Mouse (Mus musculus) MEL (cell line): Measurements from ENCODE around the gene Exoc4. TPM values are rescaled to one million over a fixed set of nuclear protein-coding genes. Genes with fewer than 3 reads are reported as not detected.

Experiments used
- DNase-seq: peaks from one replicate; pipeline ENCODE4 v3.0.0; 2011; ENCODE audit warnings: low read depth, low spot score
- H3K27ac ChIP-seq: 2 replicates; pipeline ENCODE4 v1.5.1; 2012; ENCODE audit warnings: low read depth, mild to moderate bottlenecking, control low read depth, low read length, moderate library complexity; ENCODE audit not compliant: control insufficient read depth
- H3K27me3 ChIP-seq, 2 experiments: fragments of 150-350 bp in 1 of 2; sonication (generic) in 1 of 2; 2 replicates each; pipeline ENCODE4 v1.6.1; 2012; ENCODE audit warnings: low read length in 2 of 2, mild to moderate bottlenecking in 2 of 2, improper control_type of control experiment in 1 of 2, moderate library complexity in 1 of 2; ENCODE audit not compliant: insufficient read depth in 2 of 2, control insufficient read depth in 1 of 2
- H3K36me3 ChIP-seq, 2 experiments: 2 replicates each; pipeline ENCODE4 v1.6.1; 2012 to 2014; ENCODE audit warnings: low read length in 2 of 2, improper control_type of control experiment in 1 of 2, inconsistent platforms in 1 of 2, mild to moderate bottlenecking in 1 of 2; ENCODE audit not compliant: insufficient read depth in 2 of 2, control insufficient read depth in 1 of 2
- H3K4me1 ChIP-seq, 2 experiments: fragments of 150-350 bp in 1 of 2; sonication (generic) in 1 of 2; 2 replicates each; pipeline ENCODE4 v1.6.1; 2012; ENCODE audit warnings: low read length in 2 of 2, improper control_type of control experiment in 1 of 2, mild to moderate bottlenecking in 1 of 2; ENCODE audit not compliant: insufficient read depth in 2 of 2, control insufficient read depth in 1 of 2
- H3K4me3 ChIP-seq, 2 experiments: fragments of 150-350 bp in 1 of 2; sonication (generic) in 1 of 2; 2 replicates each; pipeline ENCODE4 v1.5.1; 2012; ENCODE audit warnings: low read depth in 2 of 2, low read length in 2 of 2, mild to moderate bottlenecking in 2 of 2, moderate library complexity in 2 of 2, control low read depth in 1 of 2, improper control_type of control experiment in 1 of 2; ENCODE audit not compliant: control insufficient read depth in 1 of 2, insufficient read depth in 1 of 2
- H3K79me2 ChIP-seq: 2 replicates; pipeline ENCODE4 v1.6.1; 2012; ENCODE audit warnings: mild to moderate bottlenecking, low read length, moderate library complexity; ENCODE audit not compliant: control insufficient read depth, poor library complexity, insufficient read depth
- H3K9ac ChIP-seq: 2 replicates; pipeline ENCODE4 v1.6.1; 2012; ENCODE audit warnings: low read depth, mild to moderate bottlenecking, control low read depth, low read length, moderate library complexity; ENCODE audit not compliant: control insufficient read depth, poor library complexity, severe bottlenecking
- H3K9me3 ChIP-seq: fragments of 150-350 bp; sonication (generic); replicated peaks from 2 replicates; pipeline ENCODE4 v1.6.1; 2012; ENCODE audit warnings: mild to moderate bottlenecking, low read length, improper control_type of control experiment, moderate library complexity; ENCODE audit not compliant: insufficient read depth
- BHLHE40 ChIP-seq: IDR thresholded peaks from 2 replicates; pipeline ENCODE4 v1.6.1; 2012; ENCODE audit warnings: low read depth, mild to moderate bottlenecking, inconsistent platforms, low read length, improper control_type of control experiment, borderline replicate concordance
- E2F4 ChIP-seq: IDR thresholded peaks from 2 replicates; pipeline ENCODE4 v1.6.1; 2011; ENCODE audit warnings: low read depth, low read length, improper control_type of control experiment, borderline replicate concordance
- ELF1 ChIP-seq: IDR thresholded peaks from 2 replicates; pipeline ENCODE4 v1.6.1; 2014; ENCODE audit warnings: low read depth, mild to moderate bottlenecking, inconsistent platforms, low read length, improper control_type of control experiment, moderate library complexity
- EP300 ChIP-seq, 2 experiments: IDR thresholded peaks; 2 replicates each; pipeline ENCODE4 v1.6.1; 2011; ENCODE audit warnings: improper control_type of control experiment in 2 of 2, low read length in 2 of 2, low read depth in 1 of 2, mild to moderate bottlenecking in 1 of 2
- GATA1 ChIP-seq: IDR thresholded peaks from 2 replicates; pipeline ENCODE4 v1.6.1; 2011; ENCODE audit warnings: low read depth, low read length, improper control_type of control experiment
- HCFC1 ChIP-seq: IDR thresholded peaks from 2 replicates; pipeline ENCODE4 v1.6.1; 2012; ENCODE audit warnings: low read depth, mild to moderate bottlenecking, inconsistent platforms, low read length, improper control_type of control experiment, moderate library complexity
- JUND ChIP-seq: IDR thresholded peaks from 2 replicates; pipeline ENCODE4 v1.6.1; 2011; ENCODE audit warnings: low read depth, mild to moderate bottlenecking, improper control_type of control experiment, low read length
- MAZ ChIP-seq: IDR thresholded peaks from 2 replicates; pipeline ENCODE4 v1.6.1; 2012; ENCODE audit warnings: low read depth, mild to moderate bottlenecking, inconsistent platforms, low read length, improper control_type of control experiment
- MEF2A ChIP-seq: IDR thresholded peaks from 2 replicates; pipeline ENCODE4 v1.6.1; 2014; ENCODE audit warnings: low read depth, mild to moderate bottlenecking, inconsistent platforms, low read length, improper control_type of control experiment; ENCODE audit not compliant: poor library complexity, insufficient replicate concordance, severe bottlenecking; ENCODE audit errors: extremely low read depth
- MYB ChIP-seq: IDR thresholded peaks from 2 replicates; pipeline ENCODE4 v1.6.1; 2011; ENCODE audit warnings: mild to moderate bottlenecking, low read depth, low read length, improper control_type of control experiment
- POLR2AphosphoS5 ChIP-seq: IDR thresholded peaks from 2 replicates; pipeline ENCODE4 v1.6.1; 2012; ENCODE audit warnings: low read depth, borderline replicate concordance, mild to moderate bottlenecking, inconsistent platforms, low read length, moderate library complexity, mixed read lengths
- RAD21 ChIP-seq: IDR thresholded peaks from 2 replicates; pipeline ENCODE4 v1.6.1; 2011; ENCODE audit warnings: mild to moderate bottlenecking, low read depth, low read length, improper control_type of control experiment
- SMC3 ChIP-seq: IDR thresholded peaks from 2 replicates; pipeline ENCODE4 v1.6.1; 2011; ENCODE audit warnings: low read depth, low read length, improper control_type of control experiment
- USF1 ChIP-seq: IDR thresholded peaks from 2 replicates; pipeline ENCODE4 v1.6.1; 2014; ENCODE audit warnings: low read depth, mild to moderate bottlenecking, inconsistent platforms, low read length, improper control_type of control experiment, moderate library complexity
- ZC3H11A ChIP-seq: IDR thresholded peaks from 2 replicates; pipeline ENCODE4 v1.6.1; 2012; ENCODE audit warnings: low read depth, mild to moderate bottlenecking, inconsistent platforms, low read length, improper control_type of control experiment
- ZKSCAN1 ChIP-seq: IDR thresholded peaks from 2 replicates; pipeline ENCODE4 v1.6.1; 2012; ENCODE audit warnings: low read depth, mild to moderate bottlenecking, inconsistent platforms, low read length, improper control_type of control experiment, moderate library complexity
- ZMIZ1 ChIP-seq: IDR thresholded peaks from 2 replicates; pipeline ENCODE4 v1.6.1; 2012; ENCODE audit warnings: low read depth, mild to moderate bottlenecking, inconsistent platforms, low read length, improper control_type of control experiment, moderate library complexity
- polyA plus RNA-seq, 2 experiments: library from polyadenylated mRNA; stranded (reverse) in 1 of 2; unstranded in 1 of 2; fragments of >175 nt in 1 of 2; fragments of >200 nt in 1 of 2; gene quantifications; 2 replicates each; pipeline versions ENCODE4 v1.2.1 to v1.2.4; 2012; ENCODE audit warnings: low replicate concordance in 2 of 2, low read depth in 1 of 2; ENCODE audit not compliant: insufficient read length in 2 of 2, insufficient read depth in 1 of 2, missing spikeins in 1 of 2
- total RNA-seq: library from RNA; depleted of rRNA; stranded (reverse); fragments of 300-350 nt; gene quantifications from 2 replicates; pipeline ENCODE4 v1.2.3, GENCODE M21; 2012

Exoc4 gene
- total and polyA plus RNA-seq, 3 experiments = 16.4 to 22.6 TPM; not detected in 1

GRCm38 (mm10) chr6:33380517-33380916 lies 131.6 kb downstream of the Exoc4 start:
- no peak overlapping the region for H3K27ac ChIP-seq
- H3K4me3 ChIP-seq = no peak overlapping the region
- no peaks in the 10 kb centered on the region for H3K4me1 ChIP-seq
- no peaks in the 10 kb centered on the region for H3K79me2 ChIP-seq
- no peak overlapping the region for H3K9ac ChIP-seq
- H3K27me3 ChIP-seq = no peaks in the 10 kb centered on the region
- DNase-seq = no peak
- H3K36me3 ChIP-seq = no peaks in the 10 kb centered on the region
- no peaks in the 10 kb centered on the region for H3K9me3 ChIP-seq
- TF ChIP-seq ZMIZ1 = no peak
- no peak for TF ChIP-seq ZKSCAN1
- no peak for TF ChIP-seq MAZ
- no peak for TF ChIP-seq ELF1
- TF ChIP-seq GATA1 = no peak
- TF ChIP-seq SMC3 = no peak
- TF ChIP-seq BHLHE40 = no peak

- DNase-seq = no peak
- Histone ChIP-seq H3K9ac (no peak overlapping the region), H3K4me1 (no peaks in the 10 kb centered on the region), H3K27me3 (no peaks in the 10 kb centered on the region), H3K4me3 (no peak overlapping the region), H3K36me3 (no peaks in the 10 kb centered on the region), H3K9me3 (no peaks in the 10 kb centered on the region), H3K27ac (no peak overlapping the region), H3K79me2 (no peaks in the 10 kb centered on the region)
- TF ChIP-seq RAD21 = no peak
- no peak for TF ChIP-seq ELF1
- TF ChIP-seq USF1 = no peak
- no peak for TF ChIP-seq MEF2A
- no peak for TF ChIP-seq EP300 (IDR thresholded peaks at IDR 0.05; ENCODE audit: low read depth in 1 of 2, low read length in 2 of 2)
- TF ChIP-seq JUND = no peak
- TF ChIP-seq HCFC1 = no peak
- TF ChIP-seq POLR2AphosphoS5 = no peak
- no peak for TF ChIP-seq ZC3H11A
- TF ChIP-seq E2F4 = no peak
- TF ChIP-seq MYB = no peak
Measured at GRCm38 (mm10) chr6:33382176-33382575, 133.3 kb downstream of the Exoc4 start.
